Mouse (Mus musculus) liver, embryonic 16.5 days (tissue): ENCODE results near the gene Fblim1. TPM values are rescaled to one million over a fixed set of nuclear protein-coding genes. Genes with fewer than 3 reads are reported as not detected.

Experiments used
- ATAC-seq: fragments of 200-750 bp; cut with Nextera tagmentation; 2 replicates; pipeline ENCODE4 v1.8.0; 2017; ENCODE audit warnings: low read depth, mild to moderate bottlenecking, moderate number of reproducible peaks, moderate library complexity
- H3K27ac ChIP-seq: fragments of 300-500 bp; sonication (generic); 2 replicates; pipeline ENCODE4 v1.5.1; 2014; ENCODE audit warnings: mild to moderate bottlenecking, low read length
- H3K27me3 ChIP-seq: fragments of 300-500 bp; sonication (generic); 2 replicates; pipeline ENCODE4 v1.6.1; 2014; ENCODE audit warnings: low read depth, low read length, mixed read lengths; ENCODE audit not compliant: control insufficient read depth, insufficient read depth
- H3K36me3 ChIP-seq: fragments of 300-500 bp; sonication (generic); 2 replicates; pipeline ENCODE4 v1.6.1; 2014; ENCODE audit warnings: mild to moderate bottlenecking; ENCODE audit not compliant: control insufficient read depth, insufficient read depth
- H3K4me1 ChIP-seq: fragments of 300-500 bp; sonication (generic); 2 replicates; pipeline ENCODE4 v1.6.1; 2014; ENCODE audit warnings: low read depth, low read length, mixed read lengths; ENCODE audit not compliant: control insufficient read depth
- H3K4me2 ChIP-seq: fragments of 300-500 bp; sonication (generic); 2 replicates; pipeline ENCODE4 v1.6.1; 2014; ENCODE audit warnings: low read depth, low read length, mixed read lengths
- H3K4me3 ChIP-seq: fragments of 300-500 bp; sonication (generic); 2 replicates; pipeline ENCODE4 v1.5.1; 2014; ENCODE audit warnings: low read depth, mild to moderate bottlenecking, low read length
- H3K9ac ChIP-seq: fragments of 300-500 bp; sonication (generic); 2 replicates; pipeline ENCODE4 v1.6.1; 2014; ENCODE audit warnings: low read depth, low read length
- H3K9me3 ChIP-seq: fragments of 300-500 bp; sonication (generic); replicated peaks from 2 replicates; pipeline ENCODE4 v1.6.1; 2016; ENCODE audit warnings: low read length; ENCODE audit not compliant: control insufficient read depth
- WGBS: fragments of 180-500 bp; shearing (Covaris S2); extraction: QIAGEN DNeasy Blood & Tissue Kit; methylation state at CpG from one replicate; pipeline ENCODE4 v1.1.7; 2014; ENCODE audit not compliant: insufficient replicate concordance; 5-methylcytosine and 5-hydroxymethylcytosine counted together
- polyA plus RNA-seq: library from polyadenylated mRNA; unstranded; fragments of >200 nt; fragmentation: Nextera tagmentation; extraction: Ambion mirVana; gene quantifications from 2 replicates; pipeline ENCODE4 v1.2.1, GENCODE M21; 2015

Fblim1 gene
- polyA plus RNA-seq, 1 experiment from 2014 or later = 2.3 TPM

- Histone ChIP-seq H3K27me3 (no peaks in the 10 kb centered on the region), H3K27ac (no peak overlapping the region), H3K9me3 (no peaks in the 10 kb centered on the region), H3K4me1 (no peaks in the 10 kb centered on the region; the same call in 1 of the 2 replicates), H3K36me3 (peaks cover 3% of the 10 kb centered on the region; the same call in 1 of the 2 replicates), H3K4me3 (no peak overlapping the region), H3K9ac (no peak overlapping the region), H3K4me2 (no peak overlapping the region)
- ATAC-seq = no peak
- WGBS = 74% methylated on average over 8 of the region's 8 CpGs
These were observed 40.1 kb upstream of the Fblim1 start for GRCm38 (mm10) chr4:141645988-141646387.

GRCm38 (mm10) chr4:141643118-141643855 is 37.4 kb upstream of the Fblim1 start:
- Histone ChIP-seq H3K9me3 (no peaks in the 10 kb centered on the region), H3K4me1 (no peaks in the 10 kb centered on the region; the same call in 1 of the 2 replicates), H3K27ac (no peak overlapping the region), H3K27me3 (no peaks in the 10 kb centered on the region), H3K4me2 (no peak overlapping the region), H3K9ac (no peak overlapping the region), H3K36me3 (peaks cover 3% of the 10 kb centered on the region; the same call in 1 of the 2 replicates), H3K4me3 (no peak overlapping the region)
- no peak for ATAC-seq
- 68% methylated on average over 7 of the region's 7 CpGs for WGBS

- Histone ChIP-seq H3K27me3 (no peaks in the 10 kb centered on the region), H3K27ac (no peak overlapping the region), H3K9ac (no peak overlapping the region), H3K36me3 (peaks cover 3% of the 10 kb centered on the region; the same call in 1 of the 2 replicates), H3K4me3 (no peak overlapping the region), H3K4me2 (no peak overlapping the region), H3K4me1 (no peaks in the 10 kb centered on the region; the same call in 1 of the 2 replicates), H3K9me3 (no peaks in the 10 kb centered on the region)
- no peak for ATAC-seq
- WGBS = 81% methylated on average over 25 of the region's 25 CpGs
These were observed 36.3 kb upstream of the Fblim1 start for GRCm38 (mm10) chr4:141641961-141642811.

GRCm38 (mm10) chr4:141641353-141641771 is 35.5 kb upstream of the Fblim1 start:
- Histone ChIP-seq H3K9me3 (no peaks in the 10 kb centered on the region), H3K9ac (no peak overlapping the region), H3K4me3 (no peak overlapping the region), H3K4me1 (no peaks in the 10 kb centered on the region; the same call in 1 of the 2 replicates), H3K36me3 (peaks cover 3% of the 10 kb centered on the region; the same call in 1 of the 2 replicates), H3K4me2 (no peak overlapping the region), H3K27me3 (no peaks in the 10 kb centered on the region), H3K27ac (no peak overlapping the region)
- 82% methylated on average over 7 of the region's 7 CpGs for WGBS
- no peak for ATAC-seq

GRCm38 (mm10) chr4:141639474-141639873 is 33.6 kb upstream of the Fblim1 start:
- Histone ChIP-seq H3K4me2 (no peak overlapping the region), H3K4me3 (no peak overlapping the region), H3K27me3 (no peaks in the 10 kb centered on the region), H3K9me3 (no peaks in the 10 kb centered on the region), H3K4me1 (no peaks in the 10 kb centered on the region; the same call in 1 of the 2 replicates), H3K9ac (no peak overlapping the region), H3K27ac (no peak overlapping the region), H3K36me3 (peaks cover 3% of the 10 kb centered on the region; the same call in 1 of the 2 replicates)
- no peak for ATAC-seq
- 65% methylated on average over 11 of the region's 11 CpGs for WGBS

GRCm38 (mm10) chr4:141636693-141637092 is 30.8 kb upstream of the Fblim1 start:
- no peak overlapping the region for H3K4me2 ChIP-seq
- H3K36me3 ChIP-seq = peaks cover 10% of the 10 kb centered on the region
- no peaks in the 10 kb centered on the region for H3K9me3 ChIP-seq
- no peak for ATAC-seq
- no peak overlapping the region for H3K4me3 ChIP-seq
- no peaks in the 10 kb centered on the region for H3K27me3 ChIP-seq
- no peak overlapping the region for H3K27ac ChIP-seq
- WGBS = 94% methylated on average over 5 of the region's 5 CpGs
- H3K9ac ChIP-seq = no peak overlapping the region
- H3K4me1 ChIP-seq = no peaks in the 10 kb centered on the region

- 85% methylated on average over 9 of the region's 9 CpGs for WGBS
- H3K27me3 ChIP-seq = no peaks in the 10 kb centered on the region
These were observed 30.1 kb upstream of the Fblim1 start for GRCm38 (mm10) chr4:141635991-141636390.

GRCm38 (mm10) chr4:141632111-141632873 is 26.4 kb upstream of the Fblim1 start:
- 82% methylated on average over 21 of the region's 21 CpGs for WGBS
- no peak for ATAC-seq
- no peak overlapping the region for H3K27ac ChIP-seq

More at GRCm38 (mm10) chr4:141635991-141636390, 30.1 kb upstream of the Fblim1 start:
- Histone ChIP-seq H3K9me3 (no peaks in the 10 kb centered on the region), H3K36me3 (peaks cover 9% of the 10 kb centered on the region), H3K4me2 (no peak overlapping the region), H3K9ac (no peak overlapping the region), H3K4me1 (no peaks in the 10 kb centered on the region), H3K4me3 (no peak overlapping the region), H3K27ac (no peak overlapping the region)
- ATAC-seq = no peak

More at GRCm38 (mm10) chr4:141632111-141632873, 26.4 kb upstream of the Fblim1 start:
- no peaks in the 10 kb centered on the region for H3K27me3 ChIP-seq
- H3K4me2 ChIP-seq = no peak overlapping the region
- H3K9ac ChIP-seq = no peak overlapping the region
- H3K36me3 ChIP-seq = peaks cover 15% of the 10 kb centered on the region
- no peak overlapping the region for H3K4me3 ChIP-seq
- H3K9me3 ChIP-seq = no peaks in the 10 kb centered on the region
- H3K4me1 ChIP-seq = no peaks in the 10 kb centered on the region
